Comparison of ENCODE assay signal across 25 mouse cellular contexts in the genomic region with DNA sequence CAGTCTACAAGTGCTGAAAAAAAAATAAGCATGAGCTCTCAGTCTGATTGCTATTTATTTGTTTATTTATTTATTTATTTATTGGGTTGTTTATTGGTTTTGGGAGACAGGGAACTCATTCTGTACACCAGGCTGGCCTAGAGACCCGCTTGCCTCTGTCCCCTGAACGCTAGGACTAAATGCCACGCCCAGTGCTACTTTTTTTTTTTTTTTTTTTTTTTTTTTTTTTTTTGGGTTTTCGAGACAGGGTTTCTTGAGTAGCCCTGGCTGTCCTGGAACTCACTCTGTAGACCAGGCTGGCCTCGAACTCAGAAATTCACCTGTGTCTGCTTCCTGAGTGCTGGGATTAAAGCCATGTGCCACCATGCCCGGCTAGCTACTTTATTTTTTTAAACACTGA. TPM values are rescaled to one million over a fixed set of nuclear protein-coding genes. Genes with fewer than 3 reads are reported as not detected.
DNase-seq lines count a peak whose midpoint lies in the region; ATAC-seq and TF ChIP-seq lines count a peak whose summit lies in the region.
"Had no signal": no experiment of that assay in that cellular context is flagged by ENCODE, and none has a peak within 500 bp of the region (broad histone marks: within the 10 kb centered on the region; RNA-seq: fewer than 3 reads in every experiment).

No protein-coding gene starts in this region.

- H3K4me1 ChIP-seq in heart, adult 2 months (ENCODE audit: control insufficient read depth, insufficient read depth, low read length): peaks cover 2% of the 10 kb centered on the region
- H3K4me1 ChIP-seq in heart, embryonic 10.5 days: no peaks in the 10 kb centered on the region
- peaks cover 17% of the 10 kb centered on the region for H3K4me1 ChIP-seq in liver, embryonic 13.5 days (replicated peaks)
- H3K4me1 ChIP-seq in liver, embryonic 11.5 days (replicated peaks; ENCODE audit: control insufficient read depth, insufficient read depth, low read length): no peaks in the 10 kb centered on the region
- no peaks in the 10 kb centered on the region; the same call in 1 of the 2 replicates for H3K4me1 ChIP-seq in brown adipose tissue, adult 24 weeks (ENCODE audit: control insufficient read depth, insufficient read depth, insufficient read length, low read length)
- 0 out of 2 replicates have a peak, but pooled peaks cover 4% of the 10 kb centered on the region for H3K4me1 ChIP-seq in hindbrain, embryonic 10.5 days (replicated peaks)
- H3K4me1 ChIP-seq in hindbrain, embryonic 16.5 days (ENCODE audit: control insufficient read depth, insufficient read depth, low read depth, low read length): 0 out of 2 replicates have a peak, but pooled peaks cover under 1% of the 10 kb centered on the region
- H3K4me1 ChIP-seq: embryonic facial prominence, embryonic 12.5 days; lung, embryonic 15.5 days had no signal

- no peaks in the 10 kb centered on the region for H3K79me2 ChIP-seq in heart, adult 2 months (replicated peaks; ENCODE audit: control insufficient read depth, insufficient read depth, low read length)

- no peak overlapping the region for H3K9ac ChIP-seq in heart, adult 2 months (ENCODE audit: low read depth, low read length)
- no peak overlapping the region for H3K9ac ChIP-seq in liver, embryonic 13.5 days
- no peak overlapping the region for H3K9ac ChIP-seq in liver, embryonic 11.5 days (ENCODE audit: low read depth, low read length)
- H3K9ac ChIP-seq in hindbrain, embryonic 16.5 days (ENCODE audit: low read depth, low read length): no peak overlapping the region
- H3K9ac ChIP-seq: embryonic facial prominence, embryonic 12.5 days; limb, embryonic 15.5 days; lung, embryonic 15.5 days had no signal

- ATAC-seq in liver, embryonic 13.5 days (ENCODE audit: low read depth): no peak
- ATAC-seq in liver, embryonic 11.5 days (replicated peaks; ENCODE audit: low FRiP score): no peak
- no peak for ATAC-seq in hindbrain, embryonic 16.5 days
- ATAC-seq: forebrain, embryonic 14.5 days; hindbrain, postnatal 0 days; midbrain, embryonic 16.5 days had no signal

- 66% methylated on average over 6 of the region's 6 CpGs for WGBS in heart, adult 2 months
- 76% methylated on average over 5 of the region's 6 CpGs for WGBS in heart, embryonic 10.5 days
- WGBS in liver, embryonic 13.5 days (ENCODE audit: insufficient replicate concordance): 55% methylated on average over 6 of the region's 6 CpGs
- 66% methylated on average over 6 of the region's 6 CpGs for WGBS in liver, embryonic 11.5 days
- WGBS in hindbrain, embryonic 10.5 days: 76% methylated on average over 6 of the region's 6 CpGs
- 74% methylated on average over 6 of the region's 6 CpGs for WGBS in hindbrain, embryonic 16.5 days

- no peak for TF ChIP-seq EP300 in heart, adult 2 months (IDR thresholded peaks at IDR 0.05; ENCODE audit: insufficient read depth, low read depth, low read length)

- H3K9me3 ChIP-seq in heart, embryonic 10.5 days: no peaks in the 10 kb centered on the region
- no peaks in the 10 kb centered on the region for H3K9me3 ChIP-seq in liver, embryonic 13.5 days (replicated peaks)
- H3K9me3 ChIP-seq in liver, embryonic 11.5 days (ENCODE audit: control insufficient read depth, low read length): no peaks in the 10 kb centered on the region
- no peaks in the 10 kb centered on the region for H3K9me3 ChIP-seq in hindbrain, embryonic 10.5 days
- H3K9me3 ChIP-seq in hindbrain, embryonic 16.5 days (ENCODE audit: control insufficient read depth, low read length): no peaks in the 10 kb centered on the region
- H3K9me3 ChIP-seq: embryonic facial prominence, embryonic 12.5 days; limb, embryonic 10.5 days; limb, embryonic 15.5 days; lung, embryonic 15.5 days had no signal

- H3K27me3 ChIP-seq in heart, adult 2 months (ENCODE audit: control insufficient read depth, insufficient read depth, low read length): no peaks in the 10 kb centered on the region
- no peaks in the 10 kb centered on the region for H3K27me3 ChIP-seq in heart, embryonic 10.5 days (ENCODE audit: insufficient read depth, poor library complexity, severe bottlenecking)
- H3K27me3 ChIP-seq in liver, embryonic 13.5 days: no peaks in the 10 kb centered on the region
- H3K27me3 ChIP-seq in liver, embryonic 11.5 days (replicated peaks; ENCODE audit: control insufficient read depth, insufficient read depth, low read length): no peaks in the 10 kb centered on the region
- H3K27me3 ChIP-seq in hindbrain, embryonic 10.5 days (ENCODE audit: insufficient read depth, poor library complexity, severe bottlenecking): peaks cover 9% of the 10 kb centered on the region; the same call in 1 of the 2 replicates
- H3K27me3 ChIP-seq in hindbrain, embryonic 16.5 days (replicated peaks; ENCODE audit: control insufficient read depth, insufficient read depth, low read length): no peaks in the 10 kb centered on the region; the same call in 1 of the 2 replicates
- H3K27me3 ChIP-seq: embryonic facial prominence, embryonic 12.5 days; limb, embryonic 15.5 days; lung, embryonic 15.5 days had no signal

- intact Hi-C loops in heart, adult 2 months (cut with DNase I): no loop called here

- no peaks in the 10 kb centered on the region for H3K36me3 ChIP-seq in heart, adult 2 months (ENCODE audit: control insufficient read depth, insufficient read depth, low read length)
- no peaks in the 10 kb centered on the region for H3K36me3 ChIP-seq in heart, embryonic 10.5 days
- no peaks in the 10 kb centered on the region for H3K36me3 ChIP-seq in liver, embryonic 13.5 days
- no peaks in the 10 kb centered on the region for H3K36me3 ChIP-seq in liver, embryonic 11.5 days (ENCODE audit: control insufficient read depth, insufficient read depth, low read length)
- H3K36me3 ChIP-seq in hindbrain, embryonic 10.5 days: no peaks in the 10 kb centered on the region
- H3K36me3 ChIP-seq in hindbrain, embryonic 16.5 days (ENCODE audit: control insufficient read depth, insufficient read depth, low read length): no peaks in the 10 kb centered on the region
- H3K36me3 ChIP-seq: embryonic facial prominence, embryonic 12.5 days; limb, embryonic 10.5 days; limb, embryonic 15.5 days; lung, embryonic 15.5 days had no signal

- H3K27ac ChIP-seq in heart, adult 2 months: peak overlapping the region; percentile 68
- H3K27ac ChIP-seq in heart, embryonic 10.5 days: no peak overlapping the region
- H3K27ac ChIP-seq in liver, embryonic 13.5 days: 0 out of 2 replicates have a peak overlapping the region, but pooled peaks have one; percentile 23
- H3K27ac ChIP-seq in liver, embryonic 11.5 days (ENCODE audit: low read depth, low read length): no peak overlapping the region
- peak overlapping the region; percentile 85 for H3K27ac ChIP-seq in brown adipose tissue, adult 24 weeks (replicated peaks; ENCODE audit: low read depth, low read length)
- no peak overlapping the region for H3K27ac ChIP-seq in hindbrain, embryonic 10.5 days
- H3K27ac ChIP-seq in hindbrain, embryonic 16.5 days (ENCODE audit: low read depth, low read length): no peak overlapping the region
- H3K27ac ChIP-seq: embryonic facial prominence, embryonic 12.5 days; hindbrain, postnatal 0 days; limb, embryonic 10.5 days; limb, embryonic 15.5 days; lung, embryonic 15.5 days had no signal

- no peak overlapping the region for H3K4me2 ChIP-seq in liver, embryonic 13.5 days
- no peak overlapping the region for H3K4me2 ChIP-seq in liver, embryonic 11.5 days
- no peak overlapping the region for H3K4me2 ChIP-seq in hindbrain, embryonic 16.5 days (ENCODE audit: low read length)
- H3K4me2 ChIP-seq: embryonic facial prominence, embryonic 12.5 days; limb, embryonic 15.5 days; lung, embryonic 15.5 days; midbrain, embryonic 11.5 days had no signal

- H3K4me3 ChIP-seq in heart, adult 2 months: no peak overlapping the region
- no peak overlapping the region for H3K4me3 ChIP-seq in heart, embryonic 10.5 days
- H3K4me3 ChIP-seq in liver, embryonic 13.5 days (replicated peaks): no peak overlapping the region
- no peak overlapping the region for H3K4me3 ChIP-seq in liver, embryonic 11.5 days (ENCODE audit: low read depth, low read length)
- no peak overlapping the region for H3K4me3 ChIP-seq in brown adipose tissue, adult 24 weeks (ENCODE audit: insufficient read depth, low read depth, low read length)
- no peak overlapping the region for H3K4me3 ChIP-seq in hindbrain, embryonic 10.5 days
- no peak overlapping the region for H3K4me3 ChIP-seq in hindbrain, embryonic 16.5 days (ENCODE audit: low read length)
- H3K4me3 ChIP-seq: embryonic facial prominence, embryonic 12.5 days; limb, embryonic 10.5 days; limb, embryonic 15.5 days; lung, embryonic 15.5 days had no signal

- no peak for TF ChIP-seq CTCF in heart, adult 2 months (IDR thresholded peaks at IDR 0.05)

- DNase-seq in heart, adult 2 months: no peak
- DNase-seq in heart, embryonic 10.5 days (ENCODE audit: low spot score): no peak
- DNase-seq in liver, embryonic 13.5 days: no peak
- no peak for DNase-seq in liver, embryonic 11.5 days (ENCODE audit: low spot score)
- DNase-seq in hindbrain, embryonic 10.5 days (ENCODE audit: low spot score): no peak
- DNase-seq: adrenal gland, adult 8-10 months; cerebellum, adult 11 months; cerebellum, adult 9-10 months; embryo, embryonic 11 days; gastrocnemius, postnatal 36 days; heart, postnatal 14 days; layer of hippocampus, postnatal 36 days; right cerebral cortex, adult 18-20 months; spleen, adult 18-20 months; thymus, postnatal 14 days had no signal

- TF ChIP-seq POLR2A in heart, adult 2 months (IDR thresholded peaks at IDR 0.05; ENCODE audit: insufficient read depth, low read depth, low read length): no peak

RNA-seq across cellular contexts. Expression of gene Rpn1, which starts 13.8 kb away (rescaled TPM):
- 100 to 1,000 TPM; 107 to 114 TPM for total RNA-seq in heart, adult 2 months (2021)
- polyA plus RNA-seq in heart, adult 2 months (2012; rRNA removed): 67.7 and 131 TPM in 2 replicates
- 268 and 346 TPM in 2 replicates for polyA plus RNA-seq in heart, embryonic 10.5 days (2016; fragmentation: Nextera tagmentation; extraction: Ambion mirVana)
- 198 and 228 TPM in 2 replicates for polyA plus RNA-seq in liver, embryonic 13.5 days (2015; fragmentation: Nextera tagmentation; extraction: Ambion mirVana)
- 384 and 414 TPM in 2 replicates for polyA plus RNA-seq in liver, embryonic 11.5 days (2014; fragmentation: Nextera tagmentation; extraction: Ambion mirVana)
- polyA plus RNA-seq in brown adipose tissue, adult 24 weeks (2012; ENCODE audit: insufficient read depth, insufficient read length, missing spikeins): 42.2 and 50.8 TPM in 2 replicates
- 277 and 300 TPM in 2 replicates for polyA plus RNA-seq in hindbrain, embryonic 10.5 days (2016; fragmentation: Nextera tagmentation; extraction: Ambion mirVana)
- polyA plus RNA-seq in hindbrain, embryonic 16.5 days (2015; fragmentation: Nextera tagmentation; extraction: Ambion mirVana): 325 and 351 TPM in 2 replicates

RNA-seq across cellular contexts. Expression of gene Rab7, which starts 25.4 kb away (rescaled TPM):
- 100 to 1,000 TPM; 271 to 299 TPM for total RNA-seq in heart, adult 2 months (2021)
- polyA plus RNA-seq in heart, adult 2 months (2012; rRNA removed): 212 and 344 TPM in 2 replicates
- 217 and 229 TPM in 2 replicates for polyA plus RNA-seq in heart, embryonic 10.5 days (2016; fragmentation: Nextera tagmentation; extraction: Ambion mirVana)
- 108 and 132 TPM in 2 replicates for polyA plus RNA-seq in liver, embryonic 13.5 days (2015; fragmentation: Nextera tagmentation; extraction: Ambion mirVana)
- 221 and 230 TPM in 2 replicates for polyA plus RNA-seq in liver, embryonic 11.5 days (2014; fragmentation: Nextera tagmentation; extraction: Ambion mirVana)
- 202 and 234 TPM in 2 replicates for polyA plus RNA-seq in brown adipose tissue, adult 24 weeks (2012; ENCODE audit: insufficient read depth, insufficient read length, missing spikeins)
- 208 and 238 TPM in 2 replicates for polyA plus RNA-seq in hindbrain, embryonic 10.5 days (2016; fragmentation: Nextera tagmentation; extraction: Ambion mirVana)
- 399 and 401 TPM in 2 replicates for polyA plus RNA-seq in hindbrain, embryonic 16.5 days (2015; fragmentation: Nextera tagmentation; extraction: Ambion mirVana)

Comparison
In these comparisons a context has a peak if more than half of its experiments do, and no peak if none do; other contexts are left out.
1. H3K27ac ChIP-seq: peak in heart, adult 2 months (single experiment), liver, embryonic 13.5 days (single experiment) and brown adipose tissue, adult 24 weeks (single experiment); none in heart, embryonic 10.5 days (single experiment), liver, embryonic 11.5 days (single experiment), hindbrain, embryonic 10.5 days (single experiment) and hindbrain, embryonic 16.5 days (single experiment).